Mouse (Mus musculus): ENCODE data around the gene Dnajb6.

- no peak for TF ChIP-seq CTCF (IDR thresholded peaks at IDR 0.05; ENCODE audit: control insufficient read depth, insufficient read depth, insufficient replicate concordance, low read depth, low read length)
- no peak for TF ChIP-seq POLR2A (IDR thresholded peaks at IDR 0.05; ENCODE audit: control insufficient read depth, low read depth, low read length)
Observed at GRCm38 (mm10) chr5:29734831-29735510, 517 bp upstream of the Dnajb6 start.

All from testis, adult 2 months (tissue).